Mouse (Mus musculus) kidney, embryonic 15.5 days (tissue): ENCODE data around the gene Ahcy. TPM values are rescaled to one million over a fixed set of nuclear protein-coding genes. Genes with fewer than 3 reads are reported as not detected.
"Not testable (repeated sequence)": the region's sequence is repeated elsewhere in the genome, so short reads cannot be mapped to it uniquely, and the experiment has no call there.

Experiments used
- ATAC-seq: fragments of 200-750 bp; cut with Nextera tagmentation; replicated peaks from 2 replicates; pipeline ENCODE4 v1.8.0; 2017; ENCODE audit warnings: moderate TSS enrichment; ENCODE audit not compliant: low FRiP score
- H3K27ac ChIP-seq: fragments of 300-500 bp; sonication (generic); 2 replicates; pipeline ENCODE4 v1.5.1; 2015; ENCODE audit warnings: mild to moderate bottlenecking, inconsistent platforms
- H3K27me3 ChIP-seq: fragments of 300-500 bp; sonication (generic); 2 replicates; pipeline ENCODE4 v1.6.1; 2015; ENCODE audit warnings: inconsistent platforms
- H3K36me3 ChIP-seq: fragments of 300-500 bp; sonication (generic); 2 replicates; pipeline ENCODE4 v1.6.1; 2015; ENCODE audit warnings: inconsistent platforms
- H3K4me1 ChIP-seq: fragments of 300-500 bp; sonication (generic); 2 replicates; pipeline ENCODE4 v1.6.1; 2015; ENCODE audit warnings: inconsistent platforms
- H3K4me2 ChIP-seq: fragments of 300-500 bp; sonication (generic); 2 replicates; pipeline ENCODE4 v1.6.1; 2015; ENCODE audit warnings: moderate library complexity, mild to moderate bottlenecking, inconsistent platforms
- H3K4me3 ChIP-seq: fragments of 300-500 bp; sonication (generic); replicated peaks from 2 replicates; pipeline ENCODE4 v1.5.1; 2015; ENCODE audit warnings: mild to moderate bottlenecking, inconsistent platforms
- H3K9ac ChIP-seq: fragments of 300-500 bp; sonication (generic); 2 replicates; pipeline ENCODE4 v1.6.1; 2015; ENCODE audit warnings: mild to moderate bottlenecking, inconsistent platforms
- H3K9me3 ChIP-seq: fragments of 300-500 bp; sonication (generic); replicated peaks from 2 replicates; pipeline ENCODE4 v1.6.1; 2016; ENCODE audit warnings: inconsistent platforms
- WGBS: fragments of 180-500 bp; shearing (Covaris S2); methylation state at CpG from one replicate; pipeline ENCODE4 v1.1.7; 2015; ENCODE audit warnings: mixed read lengths; 5-methylcytosine and 5-hydroxymethylcytosine counted together
- polyA plus RNA-seq: library from polyadenylated mRNA; unstranded; fragments of >200 nt; fragmentation: Nextera tagmentation; extraction: Ambion mirVana; gene quantifications from 2 replicates; pipeline ENCODE4 v1.2.1, GENCODE M21; 2015

Ahcy gene
- polyA plus RNA-seq, 1 experiment from 2014 or later = 80.4 TPM

DNA sequence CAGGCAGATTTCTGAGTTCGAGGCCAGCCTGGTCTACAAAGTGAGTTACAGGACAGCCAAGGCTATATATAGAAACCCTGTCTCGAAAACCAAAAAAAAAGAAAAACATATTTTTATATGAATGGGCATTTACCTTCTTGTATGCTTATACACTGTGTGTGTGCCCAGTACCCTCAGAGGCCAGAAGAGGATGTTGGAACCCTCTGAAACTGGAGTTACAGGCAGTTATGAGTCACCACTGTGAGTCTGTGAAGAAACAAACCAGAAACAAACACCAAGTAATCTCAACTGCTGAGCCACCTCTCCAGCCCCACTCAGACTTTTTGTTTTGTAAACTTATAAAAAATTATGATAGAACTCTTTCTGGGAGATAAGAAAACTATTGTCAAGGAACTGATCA lies 27.5 kb downstream of the Ahcy start:
- no peak for ATAC-seq
- Histone ChIP-seq H3K27ac (no peak overlapping the region), H3K4me3 (no peak overlapping the region), H3K9ac (no peak overlapping the region), H3K36me3 (no peaks in the 10 kb centered on the region), H3K4me1 (peaks cover 14% of the 10 kb centered on the region), H3K4me2 (no peak overlapping the region), H3K9me3 (no peaks in the 10 kb centered on the region), H3K27me3 (0 out of 2 replicates have a peak, but pooled peaks cover 3% of the 10 kb centered on the region)
- WGBS = 88% methylated on average over 2 of the region's 2 CpGs

DNA sequence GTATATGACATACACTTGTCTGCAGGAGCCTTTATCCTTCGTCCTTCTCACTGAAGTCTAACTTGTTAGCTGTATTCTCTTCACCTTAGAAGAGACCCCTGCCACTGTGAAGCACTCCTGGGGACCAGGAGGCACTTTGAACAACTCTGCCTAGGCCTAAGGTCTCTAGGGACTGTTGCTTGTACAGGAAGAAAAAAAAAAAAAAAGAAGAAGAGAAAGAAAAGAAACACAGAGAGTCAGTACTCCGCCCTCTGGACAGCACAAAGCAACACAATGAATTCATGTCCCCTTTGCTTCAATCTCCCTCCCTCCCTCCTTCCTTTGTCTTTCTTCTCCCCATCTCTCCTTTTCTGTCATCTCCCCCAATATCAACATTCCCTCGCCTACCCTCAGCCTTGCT lies 29.2 kb downstream of the Ahcy start:
- Histone ChIP-seq H3K9me3 (no peaks in the 10 kb centered on the region), H3K27me3 (0 out of 2 replicates have a peak, but pooled peaks cover 3% of the 10 kb centered on the region), H3K4me3 (no peak overlapping the region), H3K4me2 (no peak overlapping the region), H3K36me3 (no peaks in the 10 kb centered on the region), H3K27ac (no peak overlapping the region), H3K4me1 (peaks cover 2% of the 10 kb centered on the region), H3K9ac (no peak overlapping the region)
- 78% methylated on average over 3 of the region's 3 CpGs for WGBS
- ATAC-seq = no peak

DNA sequence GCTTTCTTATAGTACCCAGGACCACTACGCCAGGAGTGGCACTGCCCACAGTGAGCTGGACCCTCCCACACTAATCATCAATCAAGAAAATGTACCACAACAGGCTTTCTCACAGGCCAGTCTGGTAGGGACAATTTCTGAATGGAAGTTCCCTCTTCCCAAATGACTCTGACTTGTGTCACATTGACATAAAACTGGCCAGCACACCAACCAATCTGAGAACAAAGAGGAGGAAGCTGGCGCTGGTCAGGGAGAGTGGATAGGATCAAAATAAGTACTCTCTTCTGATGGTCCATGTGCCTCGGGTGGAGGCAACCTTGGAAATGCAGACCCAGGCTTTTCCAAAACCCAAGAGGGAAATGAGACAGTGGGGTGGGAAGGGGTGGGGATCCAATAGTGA lies 29.8 kb downstream of the Ahcy start:
- no peak for ATAC-seq
- Histone ChIP-seq H3K4me1 (no peaks in the 10 kb centered on the region), H3K36me3 (no peaks in the 10 kb centered on the region), H3K9me3 (no peaks in the 10 kb centered on the region), H3K27me3 (0 out of 2 replicates have a peak, but pooled peaks cover 3% of the 10 kb centered on the region), H3K4me2 (no peak overlapping the region), H3K27ac (no peak overlapping the region), H3K9ac (no peak overlapping the region), H3K4me3 (no peak overlapping the region)
- 67% methylated on average over 3 of the region's 3 CpGs for whole genome bisulfite sequencing

DNA sequence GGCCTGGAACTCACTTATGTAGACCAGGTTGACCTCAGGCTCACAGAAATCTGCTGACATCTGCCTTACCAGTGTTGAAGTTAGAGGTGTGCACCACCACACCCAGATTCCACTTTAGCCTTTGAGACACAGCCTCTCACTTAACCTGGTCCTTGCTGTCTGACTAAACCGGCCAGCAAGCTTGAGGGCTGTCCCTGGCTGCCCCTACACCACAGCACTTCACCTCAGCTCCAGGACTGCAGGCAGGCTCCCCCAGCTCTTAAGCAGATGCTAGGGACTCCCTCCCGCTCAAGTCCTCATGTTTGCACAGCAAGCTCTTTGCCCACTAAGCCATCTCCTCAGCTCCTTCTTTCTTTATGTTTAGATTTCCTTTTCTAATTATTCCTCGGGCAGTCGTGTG lies 34.3 kb downstream of the Ahcy start:
- no peaks in the 10 kb centered on the region for H3K36me3 ChIP-seq
- H3K4me2 ChIP-seq = no peak overlapping the region
- no peaks in the 10 kb centered on the region for H3K27me3 ChIP-seq
- no peak overlapping the region for H3K4me3 ChIP-seq
- no peak for ATAC-seq
- peaks cover 9% of the 10 kb centered on the region; the same call in 1 of the 2 replicates for H3K4me1 ChIP-seq
- H3K9me3 ChIP-seq = no peaks in the 10 kb centered on the region
- no peak overlapping the region for H3K27ac ChIP-seq
- WGBS = 65% methylated on average over 4 of the region's 4 CpGs
- no peak overlapping the region for H3K9ac ChIP-seq

DNA sequence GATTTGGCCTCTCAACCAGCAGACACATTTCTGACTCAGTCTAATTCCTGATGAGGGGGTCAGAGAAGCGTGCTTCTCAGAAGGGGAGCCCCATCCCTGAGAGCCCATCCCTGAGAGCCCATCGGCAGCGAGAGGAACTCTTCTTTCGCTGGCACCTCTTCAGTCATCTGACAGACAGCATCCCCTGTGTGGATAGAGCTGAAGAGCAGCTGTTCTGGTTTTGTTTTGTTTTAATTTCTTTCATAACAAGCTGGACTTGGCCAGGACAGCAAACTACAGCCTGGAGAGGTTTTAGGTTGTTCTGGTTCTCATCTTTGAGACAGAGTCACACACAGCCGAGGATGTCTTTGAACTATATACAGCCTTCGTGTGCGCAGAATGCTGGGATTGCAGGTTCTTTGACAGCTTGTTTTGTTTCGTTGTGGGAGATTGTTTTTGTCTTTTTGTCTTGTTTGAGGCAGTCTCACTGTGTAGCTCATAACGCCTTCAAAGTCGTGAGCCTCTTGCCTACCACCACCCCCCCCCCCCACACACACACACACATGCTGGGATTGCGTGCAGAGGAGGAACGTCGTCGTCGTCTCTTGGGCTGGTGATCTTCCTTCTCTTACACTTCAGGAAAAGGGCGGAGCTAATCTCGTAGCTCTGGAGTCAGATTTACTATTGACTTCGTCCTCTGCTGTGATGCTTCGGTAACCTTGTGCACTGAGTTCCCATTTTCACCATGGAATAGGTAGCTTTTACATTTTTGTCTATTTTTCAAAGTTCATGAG lies 41.2 kb downstream of the Ahcy start:
- H3K9ac ChIP-seq = no peak overlapping the region
- no peaks in the 10 kb centered on the region for H3K9me3 ChIP-seq
- no peak overlapping the region for H3K4me2 ChIP-seq
- 42% methylated on average over 19 of the region's 19 CpGs for WGBS
- peaks cover 13% of the 10 kb centered on the region for H3K4me1 ChIP-seq
- H3K27me3 ChIP-seq = no peaks in the 10 kb centered on the region
- H3K27ac ChIP-seq = no peak overlapping the region
- H3K36me3 ChIP-seq = no peaks in the 10 kb centered on the region
- ATAC-seq = no peak
- H3K4me3 ChIP-seq = no peak overlapping the region

DNA sequence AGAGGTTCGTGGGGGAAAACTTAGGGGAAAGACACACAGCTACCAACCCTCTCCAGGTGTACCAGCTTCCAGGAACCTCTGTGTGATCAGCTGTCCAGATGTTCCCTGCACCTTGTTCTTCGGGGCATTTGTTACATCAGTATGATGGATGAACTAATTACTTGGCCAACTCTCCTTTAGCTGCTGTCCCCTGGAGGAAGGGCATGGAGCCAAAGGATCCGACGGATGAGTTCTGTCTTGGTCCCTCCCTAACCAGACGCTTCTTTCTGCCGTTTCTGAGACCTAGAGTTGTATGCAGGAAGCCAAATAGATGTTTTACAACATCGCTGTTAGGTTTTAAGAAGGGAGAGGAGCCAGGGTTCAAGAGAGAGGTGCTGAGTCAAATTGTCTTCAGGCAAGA lies 43.5 kb downstream of the Ahcy start:
- Histone ChIP-seq H3K9ac (no peak overlapping the region), H3K27me3 (no peaks in the 10 kb centered on the region), H3K4me2 (no peak overlapping the region), H3K27ac (no peak overlapping the region), H3K9me3 (no peaks in the 10 kb centered on the region), H3K4me3 (no peak overlapping the region), H3K36me3 (no peaks in the 10 kb centered on the region), H3K4me1 (peaks cover 3% of the 10 kb centered on the region)
- no peak for ATAC-seq
- WGBS = 57% methylated on average over 7 of the region's 7 CpGs

DNA sequence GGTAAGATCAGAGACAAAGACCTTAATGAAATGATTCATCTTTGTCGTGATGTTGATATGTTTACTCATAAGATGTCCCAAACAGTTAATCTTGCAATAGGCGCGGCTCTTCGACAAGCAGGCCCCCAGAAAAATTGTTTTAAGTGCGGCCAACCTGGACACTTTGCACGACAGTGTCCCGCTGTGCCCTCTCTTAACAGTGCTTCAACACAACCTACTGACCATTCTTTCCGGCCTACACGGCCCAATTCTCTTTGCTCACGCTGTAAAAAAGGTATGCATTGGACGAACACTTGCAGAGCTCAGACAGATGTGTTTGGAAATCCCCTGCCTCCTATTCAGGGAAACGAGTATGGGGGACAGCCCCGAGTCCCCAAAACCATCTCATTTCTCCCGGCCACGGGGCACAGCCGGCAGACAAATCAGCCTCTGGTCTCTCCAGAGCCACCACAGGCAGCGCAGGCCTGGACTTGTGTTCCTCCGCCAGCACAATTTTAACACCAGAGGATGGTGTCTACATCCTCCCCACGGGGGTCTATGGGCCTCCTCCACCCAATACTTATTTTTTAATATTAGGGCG lies 54.0 kb downstream of the Ahcy start:
- ATAC-seq, H3K4me3 ChIP-seq, H3K9ac ChIP-seq, H3K27ac ChIP-seq, H3K36me3 ChIP-seq, H3K9me3 ChIP-seq: not testable (repeated sequence)
- Histone ChIP-seq H3K4me1 (peaks cover 12% of the 10 kb centered on the region), H3K4me2 (peak overlapping the region; percentile 91), H3K27me3 (peaks cover 10% of the 10 kb centered on the region; the same call in 1 of the 2 replicates)
- 31% methylated on average over 20 of the region's 20 CpGs for WGBS

DNA sequence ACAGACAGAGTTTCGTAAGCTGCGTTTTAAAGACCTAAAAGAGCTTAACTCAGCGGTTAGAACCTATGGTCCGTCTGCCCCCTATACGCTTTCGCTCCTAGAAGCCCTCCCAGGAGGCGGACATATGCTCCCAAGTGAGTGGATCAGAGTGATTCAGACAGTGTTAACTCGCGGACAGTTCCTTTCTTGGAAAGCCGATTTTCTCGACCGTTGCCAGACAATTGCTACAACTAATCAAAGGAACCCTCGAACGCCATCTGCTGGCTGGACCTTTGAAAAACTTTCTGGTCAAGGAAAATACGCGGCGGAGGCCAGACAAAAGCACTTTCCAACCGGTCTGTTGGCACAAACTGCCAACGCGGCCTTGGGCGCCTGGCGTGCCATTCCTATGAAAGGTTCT lies 54.6 kb downstream of the Ahcy start:
- peaks cover 10% of the 10 kb centered on the region; the same call in 1 of the 2 replicates for H3K27me3 ChIP-seq
- under 1% methylated on average over 22 of the region's 22 CpGs for WGBS

DNA sequence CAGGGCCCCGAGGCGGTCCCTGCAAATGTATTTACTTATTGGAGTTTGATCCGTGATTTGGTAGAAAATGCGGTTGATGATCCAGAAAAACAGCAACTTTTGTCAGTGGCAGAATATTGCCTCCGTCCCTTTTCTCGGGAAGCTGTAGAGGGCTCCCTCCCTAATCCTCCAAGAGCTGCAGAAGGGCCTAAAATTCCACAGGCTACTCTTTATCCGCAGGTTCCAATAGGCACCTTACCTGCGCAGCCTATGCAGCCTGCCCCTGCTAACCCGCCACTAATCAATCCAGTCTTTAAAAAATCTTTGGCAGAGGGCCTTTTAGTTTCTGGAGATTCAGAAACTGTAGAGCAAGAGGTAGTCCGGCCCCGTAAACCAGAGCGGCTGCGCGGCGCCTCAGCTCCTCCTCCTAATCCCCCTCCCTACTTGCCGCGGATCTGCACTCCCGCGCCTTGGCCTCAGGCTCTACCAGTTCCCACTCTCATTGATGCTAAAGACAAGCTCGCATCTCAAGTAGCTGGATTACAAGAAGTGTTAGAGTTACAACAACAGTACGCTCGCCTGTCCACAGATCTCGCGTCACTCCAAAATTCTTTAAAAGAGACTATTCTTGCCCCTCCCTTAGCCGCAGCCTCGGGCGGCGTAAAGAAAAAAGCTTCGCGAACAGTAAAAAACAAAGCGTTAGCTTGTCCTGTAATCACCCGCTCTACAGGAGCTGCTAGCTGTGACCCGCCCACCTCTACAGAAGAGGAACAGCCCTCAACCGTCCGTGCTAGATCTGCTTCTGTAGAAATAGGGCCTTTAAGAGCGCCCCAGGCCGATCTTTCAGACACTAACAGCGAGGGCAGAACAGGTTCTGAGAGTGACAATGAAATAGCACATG lies 55.3 kb downstream of the Ahcy start:
- H3K27ac ChIP-seq = peak overlapping the region; percentile 89
- no peaks in the 10 kb centered on the region for H3K9me3 ChIP-seq
- no peaks in the 10 kb centered on the region for H3K36me3 ChIP-seq
- peaks cover 10% of the 10 kb centered on the region; the same call in 1 of the 2 replicates for H3K27me3 ChIP-seq
- H3K4me2 ChIP-seq = peak overlapping the region; percentile 91
- WGBS = under 1% methylated on average over 38 of the region's 38 CpGs
- H3K4me3 ChIP-seq = peak overlapping the region; percentile 53
- ATAC-seq = peak; percentile 96
- H3K4me1 ChIP-seq = peaks cover 12% of the 10 kb centered on the region
- peak overlapping the region; percentile 51 for H3K9ac ChIP-seq

More for the DNA sequence above, 54.6 kb downstream of the Ahcy start:
- H3K4me2 ChIP-seq = peak overlapping the region; percentile 91
- ATAC-seq = peak; percentile 85
- H3K4me3 ChIP-seq = peak overlapping the region; percentile 53
- peak overlapping the region; percentile 89 for H3K27ac ChIP-seq
- peaks cover 12% of the 10 kb centered on the region for H3K4me1 ChIP-seq
- H3K9ac ChIP-seq = peak overlapping the region; percentile 51
- H3K36me3 ChIP-seq = no peaks in the 10 kb centered on the region
- no peaks in the 10 kb centered on the region for H3K9me3 ChIP-seq

DNA sequence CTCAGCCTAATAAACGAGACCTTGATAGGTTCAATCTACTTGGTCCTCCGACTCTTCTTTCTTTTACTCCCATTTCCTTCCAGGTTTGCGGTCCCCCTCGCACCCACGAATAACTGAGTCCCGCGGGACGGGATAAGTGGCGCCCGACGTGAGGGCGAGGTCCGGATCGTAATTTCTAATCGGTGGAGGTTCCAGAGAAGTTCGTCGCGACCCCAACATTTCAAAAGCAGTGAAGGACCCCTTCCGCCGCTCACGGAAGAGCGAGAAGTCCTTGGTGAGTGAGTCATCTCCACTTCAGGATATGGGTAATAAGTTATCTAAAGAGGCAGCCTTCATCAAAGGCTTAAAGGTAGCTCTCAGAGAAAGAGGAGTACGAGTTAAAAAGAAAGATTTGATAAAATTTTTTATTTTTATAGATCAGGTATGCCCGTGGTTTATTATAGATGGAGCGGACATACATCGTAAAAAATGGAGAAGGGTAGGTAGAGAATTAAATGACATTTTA lies 56.0 kb downstream of the Ahcy start, which contains the start of gene Gm14226:
Gm14226 (plus strand) TSS at position 16 of the 505 bp plus-strand sequence.
- Histone ChIP-seq H3K27ac (peak within 1 kb of the TSS; percentile 89), H3K27me3 (peaks cover 13% of the 10 kb centered on the region; the same call in 1 of the 2 replicates), H3K9ac (peak within 1 kb of the TSS; percentile 51), H3K4me3 (peak within 1 kb of the TSS; percentile 53), H3K4me1 (peaks cover 12% of the 10 kb centered on the region), H3K4me2 (peak within 1 kb of the TSS; percentile 91)
- WGBS = 1% methylated on average over 24 of the region's 26 CpGs
- not testable (repeated sequence) for H3K36me3 ChIP-seq, ATAC-seq, H3K9me3 ChIP-seq

DNA sequence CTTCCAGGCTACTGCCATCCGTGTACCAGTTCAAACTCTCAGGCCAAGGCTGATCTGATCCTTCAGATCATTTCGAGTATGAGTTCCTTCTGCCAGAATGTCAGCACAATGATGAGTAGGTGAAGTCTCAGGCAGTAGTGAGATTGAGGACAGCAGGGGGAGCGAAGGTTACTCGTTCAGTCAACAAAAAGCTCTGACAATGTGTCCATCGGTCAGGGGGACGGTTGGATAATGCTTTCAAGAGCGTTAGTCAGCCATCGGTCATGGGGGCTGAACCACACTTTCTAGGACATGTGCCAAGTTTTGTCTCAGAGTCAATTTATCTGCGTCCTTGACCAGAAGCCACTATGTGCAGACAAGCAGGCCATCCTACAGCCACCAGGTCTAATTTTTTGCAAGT lies 57.5 kb downstream of the Ahcy start:
- not testable (repeated sequence) for H3K4me3 ChIP-seq, H3K27ac ChIP-seq, H3K9me3 ChIP-seq, H3K4me2 ChIP-seq, H3K36me3 ChIP-seq, ATAC-seq, H3K9ac ChIP-seq
- Histone ChIP-seq H3K27me3 (peaks cover 11% of the 10 kb centered on the region; the same call in 1 of the 2 replicates), H3K4me1 (peaks cover 12% of the 10 kb centered on the region)
- 33% methylated on average over 6 of the region's 9 CpGs for WGBS
